ENCODE assay signal across 8 mouse cellular contexts in genomic region chr3:97932131-97932530, GRCm38 (mm10). TPM values are rescaled to one million over a fixed set of nuclear protein-coding genes. Genes with fewer than 3 reads are reported as not detected.
A peak's percentile ranks its signal among the peaks of the same experiment; 100 is the strongest.
DNase-seq lines count a peak whose midpoint lies in the region; ATAC-seq lines count a peak whose summit lies in the region.

No protein-coding gene starts in this region.

- 14% methylated on average over 10 of the region's 10 CpGs for WGBS in hindbrain, embryonic 15.5 days

- H3K27me3 ChIP-seq in hindbrain, embryonic 15.5 days: no peaks in the 10 kb centered on the region

- no peaks in the 10 kb centered on the region for H3K36me3 ChIP-seq in hindbrain, embryonic 15.5 days

- no peak overlapping the region for H3K4me3 ChIP-seq in hindbrain, embryonic 15.5 days

- peaks cover 27% of the 10 kb centered on the region for H3K4me1 ChIP-seq in hindbrain, embryonic 15.5 days (replicated peaks)

- H3K9me3 ChIP-seq in hindbrain, embryonic 15.5 days: no peaks in the 10 kb centered on the region

- no peak overlapping the region for H3K27ac ChIP-seq in hindbrain, embryonic 15.5 days (replicated peaks)

- no peak overlapping the region for H3K9ac ChIP-seq in hindbrain, embryonic 15.5 days

- ATAC-seq in hindbrain, embryonic 15.5 days (ENCODE audit: low FRiP score, low read depth): no peak

- DNase-seq in embryo, embryonic 11 days: peak; percentile 42
- DNase-seq in embryo, embryonic 9.5 days (ENCODE audit: extremely low spot score): no peak
- peak; percentile 43 for DNase-seq in Muller cell, postnatal 12 days (ENCODE audit: inconsistent ontology term)
- peak; percentile 66 for DNase-seq in lung, postnatal 36 days
- DNase-seq in spleen, postnatal 36 days (ENCODE audit: low spot score in 2 of 2): peak; percentile 88 to 89
- no peak for DNase-seq in frontal cortex, postnatal 25 days (ENCODE audit: low spot score in 2 of 2)
- DNase-seq in right cerebral cortex, postnatal 25 days: no peak

- peak overlapping the region; percentile 27 for H3K4me2 ChIP-seq in hindbrain, embryonic 15.5 days

RNA-seq across cellular contexts. Expression of gene Sec22b, which starts 31.1 kb away (rescaled TPM):
- 94.6 and 96.4 TPM in 2 replicates for polyA plus RNA-seq in hindbrain, embryonic 15.5 days (2015; fragmentation: Nextera tagmentation; extraction: Ambion mirVana)

RNA-seq across cellular contexts. Expression of gene Pde4dip, which starts 43.6 kb away (rescaled TPM):
- 62.3 and 66.1 TPM in 2 replicates for polyA plus RNA-seq in hindbrain, embryonic 15.5 days (2015; fragmentation: Nextera tagmentation; extraction: Ambion mirVana)

Comparison
In these comparisons a context has a peak if more than half of its experiments do, and no peak if none do; other contexts are left out.
1. DNase-seq: peak in embryo, embryonic 11 days (single experiment), Muller cell, postnatal 12 days (single experiment), lung, postnatal 36 days (single experiment) and spleen, postnatal 36 days (2 of 2); none in embryo, embryonic 9.5 days (single experiment), frontal cortex, postnatal 25 days (0 of 2) and right cerebral cortex, postnatal 25 days (single experiment).